Mouse (Mus musculus): ENCODE measurements around the gene Hist2h2bb. TPM values are rescaled to one million over a fixed set of nuclear protein-coding genes. Genes with fewer than 3 reads are reported as not detected.
A peak's percentile ranks its signal among the peaks of the same experiment; 100 is the strongest.

Gene Hist2h2bb
- polyA plus RNA-seq, 1 experiment from 2014 or later: 13.9 TPM

- H3K4me2 ChIP-seq: no peak within 1 kb of the TSS
- H3K27me3 ChIP-seq: no peaks in the 10 kb centered on the region
- 85% methylated on average over 4 of the region's 4 CpGs for WGBS
- H3K36me3 ChIP-seq: no peaks in the 10 kb centered on the region
- no peaks in the 10 kb centered on the region for H3K9me3 ChIP-seq
- H3K27ac ChIP-seq: no peak within 1 kb of the TSS
- H3K4me1 ChIP-seq: no peaks in the 10 kb centered on the region
- H3K9ac ChIP-seq: no peak within 1 kb of the TSS
- no peak within 1 kb of the TSS for H3K4me3 ChIP-seq
- ATAC-seq (ENCODE audit: insufficient number of reproducible peaks, insufficient read depth, low FRiP score, low TSS enrichment, low read depth): no peak
Observed at GRCm38 (mm10) chr3:96293787-96294186, 24.2 kb downstream of the Hist2h2bb start, which contains the start of gene Fcgr1. Gene Fcgr1, minus strand, starts transcription at chr3:96293969.

DNA sequence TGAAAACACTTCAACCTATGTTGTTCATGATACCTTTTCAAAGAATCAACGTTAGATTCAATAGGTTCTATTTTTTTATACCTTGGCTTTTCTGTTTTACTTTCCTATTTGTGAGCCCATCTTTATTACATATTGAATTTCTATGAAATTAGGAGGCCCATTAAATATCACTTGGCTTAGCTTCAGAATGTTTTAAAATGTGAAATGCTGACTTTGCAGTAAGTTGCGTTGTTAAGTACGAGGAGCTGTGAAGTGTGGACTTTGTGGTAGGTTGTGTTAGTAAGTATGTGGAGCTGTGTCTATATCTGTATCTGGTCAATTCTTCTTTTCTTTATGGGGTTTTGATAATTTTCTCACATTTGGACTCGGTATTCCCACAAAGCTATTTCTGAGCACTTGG lies 28.8 kb downstream of the Hist2h2bb start:
- no peak for ATAC-seq (ENCODE audit: insufficient number of reproducible peaks, insufficient read depth, low FRiP score, low TSS enrichment, low read depth)
- Histone ChIP-seq H3K9ac (no peak overlapping the region), H3K36me3 (no peaks in the 10 kb centered on the region), H3K4me3 (no peak overlapping the region), H3K27me3 (peaks cover 6% of the 10 kb centered on the region; the same call in 1 of the 2 replicates), H3K4me2 (no peak overlapping the region), H3K9me3 (no peaks in the 10 kb centered on the region), H3K27ac (no peak overlapping the region), H3K4me1 (no peaks in the 10 kb centered on the region)
- WGBS: 91% methylated on average over 4 of the region's 4 CpGs

- H3K36me3 ChIP-seq: no peaks in the 10 kb centered on the region
- WGBS: 95% methylated on average over 2 of the region's 2 CpGs
- no peaks in the 10 kb centered on the region for H3K9me3 ChIP-seq
- no peak overlapping the region for H3K9ac ChIP-seq
- no peak overlapping the region for H3K4me2 ChIP-seq
- H3K27me3 ChIP-seq: peaks cover 6% of the 10 kb centered on the region; the same call in 1 of the 2 replicates
- H3K4me1 ChIP-seq: no peaks in the 10 kb centered on the region
- no peak overlapping the region for H3K27ac ChIP-seq
- no peak for ATAC-seq (ENCODE audit: insufficient number of reproducible peaks, insufficient read depth, low FRiP score, low TSS enrichment, low read depth)
- H3K4me3 ChIP-seq: no peak overlapping the region
Observed at GRCm38 (mm10) chr3:96299562-96299961, 30.0 kb downstream of the Hist2h2bb start.

DNA sequence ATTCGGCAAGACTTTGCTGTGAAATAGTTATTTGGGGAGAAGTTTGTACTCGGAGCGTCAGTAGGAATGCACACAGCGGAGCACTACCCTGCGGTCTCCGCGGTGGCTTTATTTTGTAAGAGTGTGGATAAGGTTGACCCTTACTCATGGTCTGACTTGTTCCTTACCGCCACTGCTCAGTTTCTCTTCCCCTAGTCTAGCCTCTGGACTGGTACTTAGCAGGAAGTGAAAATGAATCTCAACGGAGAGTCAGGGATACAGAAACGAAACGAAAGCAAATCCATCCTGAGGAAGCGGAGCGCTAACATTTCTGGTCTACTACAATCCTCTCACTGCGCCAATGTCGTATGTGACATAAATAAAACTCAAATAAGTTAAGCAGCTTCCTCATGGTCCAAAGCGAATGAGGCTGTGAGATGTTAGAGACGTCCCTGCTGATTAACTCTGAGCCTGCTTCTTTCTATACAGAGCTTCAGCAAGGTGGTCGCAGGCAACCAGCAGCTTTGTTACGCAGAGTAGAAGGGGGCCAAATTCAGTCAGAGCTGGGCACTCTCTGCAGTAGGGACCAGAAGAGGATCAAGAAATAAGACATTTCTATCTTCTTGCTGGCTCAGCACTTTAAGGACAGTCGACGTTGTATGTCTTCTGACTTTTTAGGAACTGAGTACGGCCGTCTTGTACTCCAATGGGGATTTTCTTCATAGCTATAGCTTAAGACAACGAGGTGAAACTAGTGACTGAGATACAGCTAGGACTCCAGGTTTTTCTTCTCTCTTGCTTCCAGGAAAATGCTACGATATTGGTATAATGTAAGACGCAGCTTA lies 31.4 kb downstream of the Hist2h2bb start:
- H3K4me3 ChIP-seq: peak overlapping the region; percentile 17; the same call in 1 of the 2 replicates
- H3K9me3 ChIP-seq: no peaks in the 10 kb centered on the region
- H3K27me3 ChIP-seq: peaks cover 6% of the 10 kb centered on the region; the same call in 1 of the 2 replicates
- no peaks in the 10 kb centered on the region for H3K36me3 ChIP-seq
- H3K4me2 ChIP-seq: peak overlapping the region; percentile 32
- H3K9ac ChIP-seq: no peak overlapping the region
- no peak for ATAC-seq (ENCODE audit: insufficient number of reproducible peaks, insufficient read depth, low FRiP score, low TSS enrichment, low read depth)
- no peak overlapping the region for H3K27ac ChIP-seq
- no peaks in the 10 kb centered on the region for H3K4me1 ChIP-seq
- 73% methylated on average over 26 of the region's 26 CpGs for WGBS

DNA sequence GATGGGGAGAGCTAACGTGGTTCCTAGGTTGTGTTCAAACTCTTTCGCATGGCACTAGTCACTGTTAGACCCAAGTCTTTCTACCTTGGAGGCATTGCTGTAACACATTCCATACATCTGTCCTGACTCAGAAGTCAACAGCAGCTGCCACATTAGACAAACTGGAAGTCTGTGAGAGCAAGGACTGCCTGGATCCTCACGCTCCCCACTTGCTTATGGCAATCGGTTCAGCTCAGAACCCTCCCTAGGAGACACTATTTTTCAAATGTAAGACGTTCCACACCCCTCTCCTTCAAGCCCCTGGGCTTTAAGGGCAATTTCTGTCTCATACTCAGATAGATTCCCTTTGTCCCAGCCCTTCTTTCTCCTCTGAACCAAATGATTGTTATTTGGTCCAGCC lies 32.5 kb downstream of the Hist2h2bb start:
- no peak overlapping the region for H3K27ac ChIP-seq
- H3K9me3 ChIP-seq: no peaks in the 10 kb centered on the region
- WGBS: 77% methylated on average over 5 of the region's 5 CpGs
- no peak overlapping the region for H3K4me3 ChIP-seq
- no peaks in the 10 kb centered on the region for H3K4me1 ChIP-seq
- no peaks in the 10 kb centered on the region for H3K36me3 ChIP-seq
- no peak overlapping the region for H3K4me2 ChIP-seq
- ATAC-seq (ENCODE audit: insufficient number of reproducible peaks, insufficient read depth, low FRiP score, low TSS enrichment, low read depth): no peak
- peaks cover 6% of the 10 kb centered on the region; the same call in 1 of the 2 replicates for H3K27me3 ChIP-seq
- H3K9ac ChIP-seq: no peak overlapping the region

- Histone ChIP-seq H3K9ac (no peak overlapping the region), H3K27ac (no peak overlapping the region), H3K4me1 (no peaks in the 10 kb centered on the region), H3K4me3 (no peak overlapping the region), H3K9me3 (no peaks in the 10 kb centered on the region), H3K36me3 (no peaks in the 10 kb centered on the region), H3K27me3 (peaks cover 5% of the 10 kb centered on the region; the same call in 1 of the 2 replicates), H3K4me2 (no peak overlapping the region)
- ATAC-seq (ENCODE audit: insufficient number of reproducible peaks, insufficient read depth, low FRiP score, low TSS enrichment, low read depth): no peak
- WGBS: 79% methylated on average over 9 of the region's 9 CpGs
Observed at GRCm38 (mm10) chr3:96306506-96306905, 37.0 kb downstream of the Hist2h2bb start.

GRCm38 (mm10) chr3:96309441-96309840 lies 39.9 kb downstream of the Hist2h2bb start:
- H3K27ac ChIP-seq: no peak overlapping the region
- H3K9me3 ChIP-seq: no peaks in the 10 kb centered on the region
- H3K36me3 ChIP-seq: no peaks in the 10 kb centered on the region
- 68% methylated on average over 3 of the region's 3 CpGs for WGBS
- no peak overlapping the region for H3K4me3 ChIP-seq
- H3K4me2 ChIP-seq: no peak overlapping the region
- ATAC-seq (ENCODE audit: insufficient number of reproducible peaks, insufficient read depth, low FRiP score, low TSS enrichment, low read depth): no peak
- no peak overlapping the region for H3K9ac ChIP-seq
- no peaks in the 10 kb centered on the region for H3K4me1 ChIP-seq
- H3K27me3 ChIP-seq: no peaks in the 10 kb centered on the region

DNA sequence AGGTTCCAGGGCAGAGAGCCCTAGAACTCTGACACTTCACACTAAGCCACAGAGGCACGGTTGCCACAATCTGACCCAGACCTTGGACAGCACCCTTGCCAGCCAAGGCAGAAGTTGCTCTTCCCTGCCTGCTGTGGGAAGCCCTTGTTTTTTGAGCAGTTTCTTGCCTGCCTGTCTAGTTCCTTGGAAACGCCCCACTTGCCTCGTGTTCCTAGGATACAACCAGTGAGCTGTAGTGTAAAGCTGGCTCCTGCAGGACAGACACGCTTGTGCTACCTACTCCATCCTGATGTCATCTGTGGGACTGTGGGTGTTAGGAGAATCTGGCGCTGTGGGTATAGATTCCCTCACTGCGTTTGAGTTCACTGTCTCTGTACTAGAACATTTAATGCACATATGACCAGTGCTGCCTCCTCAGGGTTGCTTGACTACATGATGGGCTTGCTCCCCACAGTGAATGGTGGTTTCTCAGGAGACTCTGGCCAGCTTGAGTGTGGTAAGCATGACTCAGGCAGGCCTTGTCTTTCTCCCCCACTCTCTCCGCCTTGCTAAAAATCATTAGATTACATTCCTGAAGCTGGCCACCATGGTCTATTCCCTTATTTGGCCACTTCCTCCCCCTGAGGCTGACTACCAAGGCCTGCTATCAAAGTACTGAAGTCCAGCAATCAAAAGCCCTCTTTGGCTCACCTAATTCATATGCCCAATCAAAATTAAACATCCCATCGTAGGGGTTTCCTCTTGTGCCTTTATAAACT lies 43.0 kb downstream of the Hist2h2bb start:
- WGBS: 61% methylated on average over 8 of the region's 8 CpGs
- H3K4me2 ChIP-seq: no peak overlapping the region
- H3K27me3 ChIP-seq: no peaks in the 10 kb centered on the region
- no peak overlapping the region for H3K4me3 ChIP-seq
- no peaks in the 10 kb centered on the region for H3K9me3 ChIP-seq
- H3K4me1 ChIP-seq: no peaks in the 10 kb centered on the region
- ATAC-seq (ENCODE audit: insufficient number of reproducible peaks, insufficient read depth, low FRiP score, low TSS enrichment, low read depth): no peak
- no peaks in the 10 kb centered on the region for H3K36me3 ChIP-seq
- no peak overlapping the region for H3K9ac ChIP-seq
- no peak overlapping the region for H3K27ac ChIP-seq

Small RNAs within 50 kb of the gene (microRNA-seq; reads per million reads assigned to microRNA genes)
- not detected for gene Gm44492
- not detected for gene Gm47311
- not detected for gene Gm47313

Other genes starting within 250 kb of the Hist2h2bb start
- 41.1 and 55.4 TPM in 2 replicates for gene Vps45, start 211.3 kb upstream of the Hist2h2bb start, polyA plus RNA-seq (2015; fragmentation: Nextera tagmentation; extraction: Ambion mirVana)
- gene Otud7b, start 165.2 kb upstream of the Hist2h2bb start, polyA plus RNA-seq (2015; fragmentation: Nextera tagmentation; extraction: Ambion mirVana): 20.8 and 23.8 TPM in 2 replicates
- 37.3 and 38.2 TPM in 2 replicates for gene Mtmr11, start 107.7 kb upstream of the Hist2h2bb start, polyA plus RNA-seq (2015; fragmentation: Nextera tagmentation; extraction: Ambion mirVana)
- 163 and 184 TPM in 2 replicates for gene Sf3b4, start 97.4 kb upstream of the Hist2h2bb start, polyA plus RNA-seq (2015; fragmentation: Nextera tagmentation; extraction: Ambion mirVana)
- 7.6 and 8.7 TPM in 2 replicates for gene Sv2a, start 88.6 kb upstream of the Hist2h2bb start, polyA plus RNA-seq (2015; fragmentation: Nextera tagmentation; extraction: Ambion mirVana)
- gene Bola1, start 50.0 kb upstream of the Hist2h2bb start, polyA plus RNA-seq (2015; fragmentation: Nextera tagmentation; extraction: Ambion mirVana): 46.6 and 55.0 TPM in 2 replicates
- gene Hist2h2ab, start 49.9 kb upstream of the Hist2h2bb start, polyA plus RNA-seq (2015; fragmentation: Nextera tagmentation; extraction: Ambion mirVana): 1.7 TPM in 1 of 2 replicates, not detected in the other
- gene Hist2h2ac, start 48.9 kb upstream of the Hist2h2bb start, polyA plus RNA-seq (2015; fragmentation: Nextera tagmentation; extraction: Ambion mirVana): 13.2 and 14.1 TPM in 2 replicates
- 8.7 and 12.0 TPM in 2 replicates for gene Hist2h2be, start 48.6 kb upstream of the Hist2h2bb start, polyA plus RNA-seq (2015; fragmentation: Nextera tagmentation; extraction: Ambion mirVana)
- gene Hist2h3c2, start 30.6 kb upstream of the Hist2h2bb start, polyA plus RNA-seq (2015; fragmentation: Nextera tagmentation; extraction: Ambion mirVana): 6.4 and 10.0 TPM in 2 replicates
- 52.8 and 67.0 TPM in 2 replicates for gene Hist2h2aa2, start 29.5 kb upstream of the Hist2h2bb start, polyA plus RNA-seq (2015; fragmentation: Nextera tagmentation; extraction: Ambion mirVana)
- gene Hist2h2aa1, start 24.3 kb upstream of the Hist2h2bb start, polyA plus RNA-seq (2015; fragmentation: Nextera tagmentation; extraction: Ambion mirVana): 14.9 and 20.9 TPM in 2 replicates
- gene Hist2h3c1, start 23.1 kb upstream of the Hist2h2bb start, polyA plus RNA-seq (2015; fragmentation: Nextera tagmentation; extraction: Ambion mirVana): 1.5 TPM in 1 of 2 replicates, not detected in the other
- gene Hist2h4, start 6.4 kb upstream of the Hist2h2bb start, polyA plus RNA-seq (2015; fragmentation: Nextera tagmentation; extraction: Ambion mirVana): 11.2 and 12.5 TPM in 2 replicates
- 80.9 and 96.2 TPM in 2 replicates for gene Hist2h3b, start 1.1 kb upstream of the Hist2h2bb start, polyA plus RNA-seq (2015; fragmentation: Nextera tagmentation; extraction: Ambion mirVana)
- 2.1 and 2.7 TPM in 2 replicates for gene Fcgr1, start 24.2 kb downstream of the Hist2h2bb start, polyA plus RNA-seq (2015; fragmentation: Nextera tagmentation; extraction: Ambion mirVana)
- gene BC107364, start 182.6 kb downstream of the Hist2h2bb start, polyA plus RNA-seq (2015; fragmentation: Nextera tagmentation; extraction: Ambion mirVana): 0.20 TPM in 1 of 2 replicates, not detected in the other

All from embryonic facial prominence, embryonic 13.5 days (tissue).